In the genomic region with DNA sequence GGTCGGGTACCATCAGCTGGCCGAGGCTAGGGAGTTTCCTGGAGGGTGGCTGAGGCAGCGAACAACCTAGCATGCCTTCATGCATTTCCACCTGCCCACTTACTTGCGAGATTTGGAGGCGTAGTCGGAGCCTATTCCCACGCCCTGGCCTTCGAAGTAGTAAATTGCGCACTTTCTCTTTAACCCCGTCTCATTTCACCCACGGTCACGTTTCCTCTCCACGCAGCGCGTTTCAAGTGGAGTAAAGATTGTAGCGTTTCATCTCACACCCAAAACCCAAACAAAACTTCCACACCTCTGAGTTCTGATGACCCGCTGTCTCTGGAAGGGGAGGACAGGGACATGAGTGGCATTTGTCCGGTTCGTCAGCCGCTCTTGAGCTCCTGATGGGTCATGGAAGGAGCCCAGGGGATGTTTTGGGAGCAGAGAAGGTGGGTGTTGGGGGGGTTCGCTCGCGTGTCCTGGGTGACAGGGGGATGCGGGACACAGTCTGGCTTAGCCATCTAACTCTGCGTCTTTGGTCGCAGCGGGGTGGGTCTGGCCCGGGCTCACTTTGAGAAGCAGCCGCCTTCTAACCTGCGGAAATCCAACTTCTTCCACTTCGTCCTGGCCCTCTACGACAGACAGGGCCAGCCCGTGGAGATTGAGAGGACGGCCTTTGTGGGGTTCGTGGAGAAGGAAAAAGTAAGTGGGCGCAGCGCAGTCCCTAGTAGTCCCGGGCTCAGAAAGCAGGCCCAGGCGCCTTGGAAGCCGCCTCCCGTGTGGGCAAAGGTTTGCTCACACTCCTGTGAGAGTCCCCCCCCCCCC, we compare ENCODE assay signal across 8 mouse cellular contexts. TPM values are rescaled to one million over a fixed set of nuclear protein-coding genes. Genes with fewer than 3 reads are reported as not detected.
DNase-seq lines count a peak whose midpoint lies in the region; ATAC-seq and TF ChIP-seq lines count a peak whose summit lies in the region.

No protein-coding gene starts in this region.

- H3K4me2 ChIP-seq in heart, embryonic 11.5 days: peak overlapping the region; percentile 92

- peaks cover 13% of the 10 kb centered on the region for H3K4me1 ChIP-seq in heart, embryonic 11.5 days (ENCODE audit: control insufficient read depth, insufficient read depth, low read length)
- H3K4me1 ChIP-seq in limb, embryonic 10.5 days: peaks cover 45% of the 10 kb centered on the region

- intact Hi-C loops in left cerebral cortex, adult 2 months (cut with DNase I): loop anchor here (10.0 kb wide), 1 partner anchor 1115 kb away; no protein-coding TSS in a partner anchor

- no peak for ATAC-seq in heart, embryonic 11.5 days (replicated peaks; ENCODE audit: insufficient number of reproducible peaks, low FRiP score, low TSS enrichment)

- DNase-seq in left cerebral cortex, adult 2 months (ENCODE audit: extremely low spot score in 1 of 2, low spot score in 2 of 2): no peak
- DNase-seq in left cerebral cortex, adult 11 months (ENCODE audit: low spot score): no peak
- peak; percentile 35 to 55 for DNase-seq in cerebellum, postnatal 14 days
- peak; percentile 49 for DNase-seq in limb, embryonic 10.5 days (ENCODE audit: low spot score)
- peak; percentile 76 for DNase-seq in splenic B cell, adult 2 months (ENCODE audit: low read depth, low spot score)
- DNase-seq in urinary bladder, postnatal 4 days (ENCODE audit: low spot score in 2 of 2): no peak
- no peak for DNase-seq in right cerebral cortex, postnatal 14 days

- TF ChIP-seq CTCF in left cerebral cortex, adult 2 months (IDR thresholded peaks at IDR 0.05): no peak

- H3K27me3 ChIP-seq in heart, embryonic 11.5 days (ENCODE audit: control insufficient read depth, insufficient read depth, low read length): peaks cover 37% of the 10 kb centered on the region
- H3K27me3 ChIP-seq in limb, embryonic 10.5 days (ENCODE audit: low read depth, poor library complexity, severe bottlenecking): peaks cover 54% of the 10 kb centered on the region
- H3K27me3 ChIP-seq in splenic B cell, adult 2 months (ENCODE audit: control insufficient read depth, insufficient read depth, low read length, poor library complexity, severe bottlenecking): no peaks in the 10 kb centered on the region

- H3K27ac ChIP-seq in left cerebral cortex, adult 2 months: no peak overlapping the region
- H3K27ac ChIP-seq in heart, embryonic 11.5 days (ENCODE audit: low read depth, low read length): no peak overlapping the region
- peak overlapping the region; percentile 73 for H3K27ac ChIP-seq in limb, embryonic 10.5 days

- H3K9me3 ChIP-seq in heart, embryonic 11.5 days (replicated peaks; ENCODE audit: control insufficient read depth, low read length): no peaks in the 10 kb centered on the region
- no peaks in the 10 kb centered on the region for H3K9me3 ChIP-seq in limb, embryonic 10.5 days (replicated peaks)

- 3% methylated on average over 41 of the region's 41 CpGs for WGBS in heart, embryonic 11.5 days (ENCODE audit: insufficient replicate concordance)
- 1% methylated on average over 41 of the region's 41 CpGs for WGBS in limb, embryonic 10.5 days

- peak overlapping the region; percentile 26 for H3K4me3 ChIP-seq in left cerebral cortex, adult 2 months
- peak overlapping the region; percentile 50 for H3K4me3 ChIP-seq in heart, embryonic 11.5 days (ENCODE audit: low read depth, low read length)
- H3K4me3 ChIP-seq in limb, embryonic 10.5 days: peak overlapping the region; percentile 67

- 0 out of 2 replicates have a peak, but pooled peaks cover 2% of the 10 kb centered on the region for H3K36me3 ChIP-seq in heart, embryonic 11.5 days (ENCODE audit: control insufficient read depth, insufficient read depth, low read length)
- H3K36me3 ChIP-seq in limb, embryonic 10.5 days: no peaks in the 10 kb centered on the region
- H3K36me3 ChIP-seq in splenic B cell, adult 2 months (ENCODE audit: control insufficient read depth, insufficient read depth, low read length, poor library complexity, severe bottlenecking): peaks cover 13% of the 10 kb centered on the region

- peak overlapping the region; percentile 67 for H3K9ac ChIP-seq in heart, embryonic 11.5 days (ENCODE audit: low read depth, low read length)

RNA-seq across cellular contexts. Expression of gene Ebf1, which starts 3.0 kb away (rescaled TPM):
- total RNA-seq in left cerebral cortex, adult 2 months (2021): 1 to 10 TPM; 3.3 to 3.6 TPM
- polyA plus RNA-seq in heart, embryonic 11.5 days (2014; fragmentation: Nextera tagmentation; extraction: Ambion mirVana): 14.5 and 16.1 TPM in 2 replicates
- 7.4 and 23.8 TPM in 2 replicates for polyA plus RNA-seq in limb, embryonic 10.5 days (2016; fragmentation: Nextera tagmentation; extraction: Ambion mirVana)

Comparison
In these comparisons a context has a peak if more than half of its experiments do, and no peak if none do; other contexts are left out.
1. DNase-seq: peak in cerebellum, postnatal 14 days (2 of 2), limb, embryonic 10.5 days (single experiment) and splenic B cell, adult 2 months (single experiment); none in left cerebral cortex, adult 2 months (0 of 2), left cerebral cortex, adult 11 months (single experiment), urinary bladder, postnatal 4 days (0 of 2) and right cerebral cortex, postnatal 14 days (single experiment).
2. Peak in every context shown above with its lines, with median percentiles within 50 percentile points of each other: H3K4me3 ChIP-seq.